Mouse (Mus musculus) heart, embryonic 12.5 days (tissue): ENCODE results near the gene Irf2bp2. TPM values are rescaled to one million over a fixed set of nuclear protein-coding genes. Genes with fewer than 3 reads are reported as not detected.

Experiments used
- ATAC-seq: fragments of 200-750 bp; cut with Nextera tagmentation; 2 replicates; pipeline ENCODE4 v1.8.0; 2017; ENCODE audit warnings: moderate TSS enrichment, moderate library complexity; ENCODE audit not compliant: insufficient number of reproducible peaks, low FRiP score
- H3K27ac ChIP-seq: fragments of 300-500 bp; sonication (generic); 2 replicates; pipeline ENCODE4 v1.5.1; 2016; ENCODE audit warnings: mild to moderate bottlenecking, moderate library complexity; ENCODE audit not compliant: poor library complexity, severe bottlenecking
- H3K27me3 ChIP-seq: fragments of 300-500 bp; sonication (generic); replicated peaks from 2 replicates; pipeline ENCODE4 v1.6.1; 2016; ENCODE audit warnings: mild to moderate bottlenecking, moderate library complexity
- H3K36me3 ChIP-seq: fragments of 300-500 bp; sonication (generic); 2 replicates; pipeline ENCODE4 v1.6.1; 2016; ENCODE audit warnings: mild to moderate bottlenecking, moderate library complexity
- H3K4me1 ChIP-seq: fragments of 300-500 bp; sonication (generic); replicated peaks from 2 replicates; pipeline ENCODE4 v1.6.1; 2016; ENCODE audit warnings: mild to moderate bottlenecking
- H3K4me2 ChIP-seq: fragments of 300-500 bp; sonication (generic); 2 replicates; pipeline ENCODE4 v1.6.1; 2016; ENCODE audit warnings: mild to moderate bottlenecking, moderate library complexity
- H3K4me3 ChIP-seq: fragments of 300-500 bp; sonication (generic); 2 replicates; pipeline ENCODE4 v1.5.1; 2016; ENCODE audit warnings: mild to moderate bottlenecking
- H3K9ac ChIP-seq: fragments of 300-500 bp; sonication (generic); 2 replicates; pipeline ENCODE4 v1.6.1; 2016; ENCODE audit warnings: mild to moderate bottlenecking, moderate library complexity
- H3K9me3 ChIP-seq: fragments of 300-500 bp; sonication (generic); replicated peaks from 2 replicates; pipeline ENCODE4 v1.6.1; 2016; ENCODE audit warnings: mild to moderate bottlenecking, moderate library complexity
- WGBS: fragments of 180-500 bp; shearing (Covaris S2); methylation state at CpG from one replicate; pipeline ENCODE4 v1.1.7; 2016; 5-methylcytosine and 5-hydroxymethylcytosine counted together
- polyA plus RNA-seq: library from polyadenylated mRNA; unstranded; fragments of >200 nt; fragmentation: Nextera tagmentation; extraction: Ambion mirVana; gene quantifications from 2 replicates; pipeline ENCODE4 v1.2.1, GENCODE M21; 2016

The Irf2bp2 gene
- 8.9 and 9.7 TPM in 2 replicates for polyA plus RNA-seq

DNA sequence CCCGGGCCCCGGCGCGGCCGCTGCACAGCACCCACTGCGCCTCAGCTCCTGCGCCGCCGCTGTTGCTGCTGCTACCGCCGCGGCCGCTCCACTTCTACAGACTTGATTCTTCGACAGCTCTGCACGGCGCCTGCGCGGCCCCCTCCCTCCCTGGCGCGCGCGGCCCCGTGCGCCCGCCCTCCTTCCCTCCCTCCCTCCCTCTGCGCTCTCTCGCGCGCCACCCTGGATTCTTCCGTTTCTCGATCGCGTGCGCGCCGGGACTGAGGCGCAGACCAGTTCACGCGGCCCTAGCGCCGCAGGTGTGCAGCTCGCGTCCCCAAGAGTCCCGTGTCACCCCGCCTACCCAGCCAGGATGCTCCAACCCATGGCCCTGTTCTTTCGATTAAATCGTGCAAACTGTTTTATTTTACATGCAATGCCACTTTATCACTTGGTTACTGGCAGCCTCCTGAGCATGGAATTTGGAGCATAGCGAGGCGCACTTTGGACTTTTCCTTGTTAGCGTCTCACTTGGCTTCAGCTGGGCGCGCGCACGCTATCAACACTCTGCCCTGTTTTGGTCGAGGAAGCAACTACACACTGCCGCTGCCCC, at the start of gene Irf2bp2:
TSS of gene Irf2bp2 (minus strand) at position 98 of the 592 bp plus-strand sequence.
- Histone ChIP-seq H3K4me1 (peaks cover 37% of the 10 kb centered on the region), H3K9ac (peak within 1 kb of the TSS; percentile 100), H3K27ac (peak within 1 kb of the TSS; percentile 100), H3K36me3 (peaks cover 27% of the 10 kb centered on the region), H3K4me3 (peak within 1 kb of the TSS; percentile 97), H3K4me2 (peak within 1 kb of the TSS; percentile 97), H3K9me3 (no peaks in the 10 kb centered on the region), H3K27me3 (no peaks in the 10 kb centered on the region)
- WGBS, result 0% methylated on average over 48 of the region's 56 CpGs
- ATAC-seq, result peak; percentile 79

GRCm38 (mm10) chr8:126642665-126643064, 48.9 kb upstream of the Irf2bp2 start:
- Histone ChIP-seq H3K36me3 (no peaks in the 10 kb centered on the region), H3K9ac (no peak overlapping the region), H3K4me1 (peaks cover 10% of the 10 kb centered on the region), H3K27ac (no peak overlapping the region), H3K4me2 (no peak overlapping the region), H3K4me3 (no peak overlapping the region), H3K27me3 (no peaks in the 10 kb centered on the region), H3K9me3 (peaks cover 7% of the 10 kb centered on the region; the same call in 1 of the 2 replicates)
- 88% methylated on average over 4 of the region's 4 CpGs for WGBS
- no peak for ATAC-seq

DNA sequence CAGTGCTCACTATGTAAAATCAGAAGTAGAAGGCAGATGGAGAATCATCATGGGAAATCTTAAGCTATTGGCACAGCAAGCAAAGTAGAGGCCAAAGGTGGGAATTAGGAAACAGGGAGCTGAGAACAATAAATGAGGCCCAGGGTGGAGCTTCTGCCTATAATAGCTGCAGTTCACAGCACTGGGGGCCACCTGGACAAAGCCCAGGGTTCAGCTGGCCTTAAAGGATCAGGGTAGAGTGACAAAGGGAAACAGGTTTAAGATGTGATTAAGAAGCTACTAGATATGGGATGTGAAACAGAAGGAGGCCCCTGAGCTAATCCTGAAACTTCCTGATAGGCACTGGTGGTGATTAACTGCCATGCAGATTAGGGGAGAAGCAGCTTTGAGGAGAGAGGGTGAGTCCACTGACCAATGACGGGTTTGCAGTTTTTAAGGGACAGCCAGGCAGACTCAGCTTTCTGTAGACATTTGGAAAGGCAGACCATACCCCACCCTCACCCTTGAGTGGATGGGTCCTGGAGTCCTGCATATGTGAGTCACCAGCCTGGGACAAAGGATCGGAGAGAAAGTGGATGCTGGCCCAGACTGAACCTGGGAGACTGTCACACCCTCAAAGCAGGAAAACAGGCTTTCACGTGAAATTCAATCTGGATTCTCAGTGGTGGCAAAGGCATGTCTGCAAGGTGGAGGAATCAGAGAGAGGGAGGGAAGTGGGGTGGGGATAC, 47.9 kb upstream of the Irf2bp2 start:
- no peaks in the 10 kb centered on the region for H3K27me3 ChIP-seq
- H3K4me1 ChIP-seq, result peaks cover 6% of the 10 kb centered on the region
- H3K36me3 ChIP-seq, result no peaks in the 10 kb centered on the region
- no peak overlapping the region for H3K9ac ChIP-seq
- no peak overlapping the region for H3K4me3 ChIP-seq
- H3K4me2 ChIP-seq, result no peak overlapping the region
- 57% methylated on average over 3 of the region's 3 CpGs for WGBS
- ATAC-seq, result no peak
- no peak overlapping the region for H3K27ac ChIP-seq
- peaks cover 7% of the 10 kb centered on the region; the same call in 1 of the 2 replicates for H3K9me3 ChIP-seq

GRCm38 (mm10) chr8:126639161-126639560, 45.4 kb upstream of the Irf2bp2 start:
- Histone ChIP-seq H3K9me3 (peaks cover 7% of the 10 kb centered on the region; the same call in 1 of the 2 replicates), H3K27me3 (no peaks in the 10 kb centered on the region), H3K36me3 (no peaks in the 10 kb centered on the region), H3K4me2 (no peak overlapping the region), H3K4me1 (no peaks in the 10 kb centered on the region), H3K4me3 (no peak overlapping the region), H3K27ac (no peak overlapping the region), H3K9ac (no peak overlapping the region)
- WGBS, result 81% methylated on average over 3 of the region's 3 CpGs
- ATAC-seq, result no peak

DNA sequence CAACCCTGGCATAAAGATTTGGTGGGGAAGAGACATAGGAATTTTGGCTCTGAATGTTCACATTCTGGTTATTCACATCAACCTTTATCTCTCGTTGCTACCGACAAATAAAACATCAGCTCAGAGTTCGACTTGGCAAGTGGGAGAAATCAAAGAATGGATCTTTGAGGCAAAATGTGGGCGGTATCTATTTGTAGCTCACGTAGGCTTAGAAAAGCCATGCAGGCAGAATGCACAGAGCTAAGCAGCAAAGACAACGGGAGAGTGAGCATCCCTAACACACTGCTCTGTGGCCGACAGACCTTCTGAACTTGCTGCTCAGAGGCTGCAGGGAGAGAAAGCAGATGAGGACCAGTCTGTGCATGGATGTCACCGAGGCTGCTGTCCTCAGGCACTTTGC, 44.2 kb upstream of the Irf2bp2 start:
- Histone ChIP-seq H3K27me3 (no peaks in the 10 kb centered on the region), H3K9ac (no peak overlapping the region), H3K9me3 (peaks cover 9% of the 10 kb centered on the region; the same call in 1 of the 2 replicates), H3K4me3 (no peak overlapping the region), H3K4me1 (no peaks in the 10 kb centered on the region), H3K36me3 (no peaks in the 10 kb centered on the region), H3K4me2 (no peak overlapping the region), H3K27ac (no peak overlapping the region)
- ATAC-seq, result no peak
- WGBS, result 62% methylated on average over 8 of the region's 8 CpGs

GRCm38 (mm10) chr8:126634541-126635048, 40.8 kb upstream of the Irf2bp2 start:
- no peaks in the 10 kb centered on the region for H3K36me3 ChIP-seq
- no peak overlapping the region for H3K27ac ChIP-seq
- H3K4me3 ChIP-seq, result no peak overlapping the region
- no peak overlapping the region for H3K4me2 ChIP-seq
- H3K4me1 ChIP-seq, result no peaks in the 10 kb centered on the region
- no peak for ATAC-seq
- peaks cover 29% of the 10 kb centered on the region for H3K9me3 ChIP-seq
- WGBS, result 56% methylated on average over 6 of the region's 6 CpGs
- no peak overlapping the region for H3K9ac ChIP-seq
- no peaks in the 10 kb centered on the region for H3K27me3 ChIP-seq

DNA sequence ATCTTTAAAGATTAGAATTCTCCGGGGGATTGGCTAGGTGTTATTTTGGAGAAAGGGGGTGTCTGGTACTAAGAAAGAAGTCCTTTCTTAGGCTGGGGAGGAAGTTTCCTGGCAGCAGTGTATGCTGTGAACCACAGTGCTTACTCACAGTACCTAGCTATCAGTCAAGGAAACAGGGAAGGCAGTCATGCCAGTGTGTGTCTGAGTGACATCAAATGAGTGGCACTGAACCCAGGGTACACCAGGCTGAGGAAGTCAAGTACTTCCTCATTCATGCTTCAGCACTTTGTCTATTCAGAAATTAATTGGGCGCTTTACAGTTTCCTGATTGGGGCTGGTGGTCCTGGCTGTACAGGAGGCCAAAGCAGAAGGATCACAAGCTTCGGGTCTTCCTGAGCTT, 34.8 kb upstream of the Irf2bp2 start:
- no peak for ATAC-seq
- peaks cover 33% of the 10 kb centered on the region for H3K9me3 ChIP-seq
- no peaks in the 10 kb centered on the region for H3K27me3 ChIP-seq
- H3K36me3 ChIP-seq, result no peaks in the 10 kb centered on the region
- H3K4me3 ChIP-seq, result no peak overlapping the region
- 76% methylated on average over 3 of the region's 3 CpGs for WGBS
- H3K4me2 ChIP-seq, result no peak overlapping the region
- no peak overlapping the region for H3K27ac ChIP-seq
- no peak overlapping the region for H3K9ac ChIP-seq
- no peaks in the 10 kb centered on the region for H3K4me1 ChIP-seq

DNA sequence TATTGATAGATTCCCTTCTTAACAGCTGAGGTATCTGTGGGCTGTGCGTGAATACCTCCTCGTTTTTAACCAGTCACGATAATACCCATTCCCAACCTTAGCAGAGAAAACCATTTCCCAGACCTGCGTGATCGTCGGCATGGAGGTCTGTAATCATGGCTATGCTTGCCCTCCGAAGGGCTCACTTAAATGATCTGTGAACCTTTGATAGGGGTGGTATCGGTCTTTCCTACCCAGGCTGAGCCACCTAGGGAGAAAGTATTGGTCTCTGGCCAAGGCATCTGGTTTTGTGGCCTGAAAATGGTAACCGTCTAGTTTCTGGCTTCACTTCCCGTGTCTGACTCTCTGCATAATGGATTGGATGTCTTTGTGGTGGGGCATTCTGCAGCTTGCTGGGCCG, 32.6 kb upstream of the Irf2bp2 start:
- Histone ChIP-seq H3K36me3 (no peaks in the 10 kb centered on the region), H3K4me3 (no peak overlapping the region), H3K4me1 (no peaks in the 10 kb centered on the region), H3K9ac (no peak overlapping the region), H3K9me3 (peaks cover 18% of the 10 kb centered on the region), H3K4me2 (no peak overlapping the region), H3K27me3 (no peaks in the 10 kb centered on the region), H3K27ac (no peak overlapping the region)
- no peak for ATAC-seq
- 83% methylated on average over 11 of the region's 11 CpGs for WGBS

DNA sequence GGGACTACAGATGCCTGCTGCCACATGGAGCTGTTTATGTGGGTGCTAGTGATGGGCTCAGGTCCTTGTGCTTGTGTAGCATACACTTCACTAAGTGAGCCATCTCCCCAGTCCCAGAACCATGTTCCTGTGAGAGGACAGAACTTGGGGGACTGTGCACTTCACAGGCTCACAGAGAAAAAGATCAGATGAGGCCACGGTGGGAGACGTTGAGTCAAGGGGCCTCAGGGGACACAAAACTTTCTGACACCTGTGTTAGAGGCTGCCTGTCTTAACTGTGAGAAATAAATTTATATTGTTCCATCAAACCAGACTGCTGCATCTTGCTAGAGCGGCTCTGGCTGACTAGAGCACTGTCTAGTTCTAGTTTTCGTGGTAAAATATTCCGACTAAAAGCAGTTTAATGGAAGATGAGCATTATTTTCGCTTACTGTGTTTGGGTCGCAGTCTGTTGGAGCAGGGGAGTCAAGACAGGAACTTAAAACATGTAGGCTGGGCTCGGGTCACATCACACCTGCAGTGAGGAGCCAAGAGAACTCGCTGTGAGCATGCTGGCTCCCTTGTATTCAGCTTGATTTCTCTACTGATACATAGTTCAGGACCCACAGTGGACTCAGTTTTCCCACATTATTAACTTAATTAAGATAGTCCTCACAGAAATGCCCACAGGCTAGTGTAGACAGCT, 28.5 kb upstream of the Irf2bp2 start:
- Histone ChIP-seq H3K4me3 (no peak overlapping the region), H3K27me3 (no peaks in the 10 kb centered on the region), H3K4me1 (no peaks in the 10 kb centered on the region), H3K27ac (no peak overlapping the region), H3K36me3 (no peaks in the 10 kb centered on the region), H3K4me2 (no peak overlapping the region), H3K9me3 (no peaks in the 10 kb centered on the region), H3K9ac (no peak overlapping the region)
- no peak for ATAC-seq
- WGBS, result 80% methylated on average over 9 of the region's 9 CpGs

DNA sequence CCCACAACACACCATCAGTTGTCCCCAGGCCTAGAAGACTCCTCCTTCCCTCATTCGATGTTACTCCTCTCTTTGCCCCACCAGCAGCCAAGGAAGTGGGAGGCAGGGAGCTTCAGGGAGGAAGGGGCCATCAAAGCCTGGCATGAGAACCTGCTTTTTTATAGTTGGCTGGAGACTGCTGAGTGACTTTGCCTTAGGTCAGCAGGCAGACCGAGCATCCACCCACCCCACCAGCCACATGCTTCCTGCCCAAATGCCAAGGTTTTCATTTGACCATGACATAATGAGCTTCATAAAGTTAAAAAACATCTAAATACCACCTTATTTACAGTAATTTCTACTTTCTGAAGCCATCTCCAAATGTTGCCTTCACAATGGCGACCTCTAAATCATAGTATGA, 26.9 kb upstream of the Irf2bp2 start:
- H3K4me3 ChIP-seq, result no peak overlapping the region
- 68% methylated on average over 3 of the region's 3 CpGs for WGBS
- no peak overlapping the region for H3K27ac ChIP-seq

DNA sequence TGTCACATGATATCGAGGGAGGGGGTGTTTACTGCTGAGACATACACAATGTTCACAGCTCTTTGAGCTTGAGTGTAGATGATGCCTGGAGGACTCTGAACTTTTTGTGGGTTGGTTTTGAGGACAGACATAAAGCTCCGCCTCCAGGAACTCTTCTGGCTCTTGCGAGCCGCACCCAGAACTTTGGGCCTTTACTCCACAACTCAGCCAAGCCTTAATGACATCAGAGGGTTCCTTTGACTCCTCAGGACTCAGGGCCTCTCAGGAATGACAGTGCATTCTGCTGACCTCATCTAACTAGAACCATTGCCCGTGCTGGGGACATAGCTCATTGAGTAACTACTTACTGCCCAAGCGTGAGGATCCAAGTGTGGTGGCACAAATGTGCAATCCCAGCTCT, 25.7 kb upstream of the Irf2bp2 start:
- Histone ChIP-seq H3K9ac (no peak overlapping the region), H3K4me3 (no peak overlapping the region), H3K9me3 (no peaks in the 10 kb centered on the region), H3K4me1 (peaks cover 14% of the 10 kb centered on the region), H3K4me2 (no peak overlapping the region), H3K36me3 (no peaks in the 10 kb centered on the region), H3K27me3 (no peaks in the 10 kb centered on the region), H3K27ac (no peak overlapping the region)
- ATAC-seq, result no peak
- 86% methylated on average over 6 of the region's 6 CpGs for WGBS

More for the DNA sequence above, 26.9 kb upstream of the Irf2bp2 start:
- ATAC-seq, result no peak
- no peaks in the 10 kb centered on the region for H3K27me3 ChIP-seq
- peaks cover 1% of the 10 kb centered on the region; the same call in 1 of the 2 replicates for H3K4me1 ChIP-seq
- H3K36me3 ChIP-seq, result no peaks in the 10 kb centered on the region
- no peak overlapping the region for H3K4me2 ChIP-seq
- H3K9me3 ChIP-seq, result no peaks in the 10 kb centered on the region
- no peak overlapping the region for H3K9ac ChIP-seq
